In the genomic region with DNA sequence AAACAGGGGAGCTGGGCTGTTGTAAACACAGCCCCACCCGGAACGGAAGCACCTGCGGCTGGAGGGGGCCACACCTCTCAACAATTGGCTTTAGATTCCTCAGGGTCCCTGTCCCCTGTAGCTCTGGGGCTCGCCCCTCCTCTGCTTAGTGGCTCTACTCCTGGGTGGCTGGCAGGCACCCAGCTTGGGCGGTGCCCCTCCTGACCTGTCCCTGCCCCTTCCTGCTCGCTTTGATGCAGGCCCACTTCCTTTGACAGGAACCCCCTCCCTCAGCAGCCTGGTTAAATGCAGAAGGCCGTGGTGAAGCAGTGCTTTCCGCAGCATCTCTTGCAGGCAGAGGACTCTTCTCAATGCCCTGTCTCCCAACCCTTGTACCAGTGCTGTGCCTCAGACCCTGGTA, we compare ENCODE assay signal across 8 mouse cellular contexts. TPM values are rescaled to one million over a fixed set of nuclear protein-coding genes. Genes with fewer than 3 reads are reported as not detected.
DNase-seq lines count a peak whose midpoint lies in the region; ATAC-seq and TF ChIP-seq lines count a peak whose summit lies in the region.

No protein-coding gene starts in this region.

- H3K9me3 ChIP-seq in E14TG2a.4 (ENCODE audit: low read length): no peaks in the 10 kb centered on the region
- H3K9me3 ChIP-seq in limb, embryonic 11.5 days (ENCODE audit: control insufficient read depth, low read length): no peaks in the 10 kb centered on the region
- no peaks in the 10 kb centered on the region for H3K9me3 ChIP-seq in neural tube, embryonic 14.5 days (ENCODE audit: control insufficient read depth, low read length)

- no peak for ATAC-seq in limb, embryonic 11.5 days (ENCODE audit: insufficient number of reproducible peaks, low FRiP score, low TSS enrichment, low read depth)
- no peak for ATAC-seq in neural tube, embryonic 14.5 days (ENCODE audit: low read depth)

- TF ChIP-seq CTCF in E14TG2a.4 (conservative IDR thresholded peaks at IDR 0.05; ENCODE audit: low read length): no peak

- H3K36me3 ChIP-seq in E14TG2a.4 (ENCODE audit: insufficient read depth, low read length): peaks cover 73% of the 10 kb centered on the region
- H3K36me3 ChIP-seq in limb, embryonic 11.5 days (ENCODE audit: control insufficient read depth, insufficient read depth, low read length): peaks cover 44% of the 10 kb centered on the region
- H3K36me3 ChIP-seq in neural tube, embryonic 14.5 days (ENCODE audit: control insufficient read depth, insufficient read depth, low read length): peaks cover 56% of the 10 kb centered on the region

- H3K4me2 ChIP-seq in limb, embryonic 11.5 days (ENCODE audit: low read depth, severe bottlenecking): no peak overlapping the region
- H3K4me2 ChIP-seq in neural tube, embryonic 14.5 days (ENCODE audit: low read depth, low read length): no peak overlapping the region

- peak; percentile 23 to 29 for DNase-seq in cerebellum, postnatal 10 days
- DNase-seq in cerebellum, postnatal 14 days: no peak
- DNase-seq in heart, adult 8-10 months (ENCODE audit: low spot score): peak; percentile 72
- DNase-seq in limb, embryonic 11.5 days (ENCODE audit: low spot score): no peak
- DNase-seq in layer of hippocampus, postnatal 36 days: no peak
- DNase-seq in layer of hippocampus, adult 18-20 months (ENCODE audit: low spot score in 2 of 2): no peak

- no peak overlapping the region for H3K27ac ChIP-seq in limb, embryonic 11.5 days (replicated peaks; ENCODE audit: low read depth, low read length)
- no peak overlapping the region for H3K27ac ChIP-seq in neural tube, embryonic 14.5 days (ENCODE audit: low read depth, low read length)

- peaks cover 56% of the 10 kb centered on the region for H3K4me1 ChIP-seq in E14TG2a.4 (replicated peaks; ENCODE audit: low read depth, low read length)
- H3K4me1 ChIP-seq in limb, embryonic 11.5 days (ENCODE audit: control insufficient read depth, insufficient read depth, low read length): peaks cover 23% of the 10 kb centered on the region
- H3K4me1 ChIP-seq in neural tube, embryonic 14.5 days (ENCODE audit: control insufficient read depth, insufficient read depth, low read length): peaks cover 15% of the 10 kb centered on the region

- WGBS in limb, embryonic 11.5 days: 68% methylated on average over 8 of the region's 8 CpGs
- 76% methylated on average over 8 of the region's 8 CpGs for WGBS in neural tube, embryonic 14.5 days

- H3K9ac ChIP-seq in limb, embryonic 11.5 days (ENCODE audit: low read length): peak overlapping the region; percentile 27; the same call in 1 of the 2 replicates
- 0 out of 2 replicates have a peak overlapping the region, but pooled peaks have one; percentile 25 for H3K9ac ChIP-seq in neural tube, embryonic 14.5 days (replicated peaks; ENCODE audit: low read depth, low read length)

- no peaks in the 10 kb centered on the region for H3K27me3 ChIP-seq in E14TG2a.4 (ENCODE audit: insufficient read depth, low read length)
- H3K27me3 ChIP-seq in limb, embryonic 11.5 days (ENCODE audit: control insufficient read depth, insufficient read depth, low read length): no peaks in the 10 kb centered on the region
- H3K27me3 ChIP-seq in neural tube, embryonic 14.5 days (ENCODE audit: control insufficient read depth, insufficient read depth, low read length): no peaks in the 10 kb centered on the region

- H3K4me3 ChIP-seq in E14TG2a.4 (replicated peaks; ENCODE audit: low read length): peak overlapping the region; percentile 98
- H3K4me3 ChIP-seq in limb, embryonic 11.5 days (ENCODE audit: low read depth, low read length): no peak overlapping the region
- no peak overlapping the region for H3K4me3 ChIP-seq in neural tube, embryonic 14.5 days (ENCODE audit: low read depth, low read length)

RNA-seq across cellular contexts. Expression of gene Rps11, which starts 2.8 kb away (rescaled TPM):
- 100 to 1,000 TPM; 572 to 626 (median 604) TPM for total RNA-seq in heart, adult 8-10 months (2022)
- polyA plus RNA-seq in limb, embryonic 11.5 days (2014; fragmentation: Nextera tagmentation; extraction: Ambion mirVana): 1,759 and 1,785 TPM in 2 replicates
- polyA plus RNA-seq in neural tube, embryonic 14.5 days (2014; fragmentation: Nextera tagmentation; extraction: Ambion mirVana): 781 and 868 TPM in 2 replicates
- 100 to 1,000 TPM; 408 to 432 TPM for total RNA-seq in layer of hippocampus, postnatal 36 days (2021)
- 100 to 1,000 TPM; 481 to 486 TPM for total RNA-seq in layer of hippocampus, adult 18-20 months (2021)

RNA-seq across cellular contexts. Expression of gene Rpl13a, which starts 7.2 kb away (rescaled TPM):
- 100 to 1,000 TPM; 580 to 769 (median 686) TPM for total RNA-seq in heart, adult 8-10 months (2022)
- 1,469 and 1,490 TPM in 2 replicates for polyA plus RNA-seq in limb, embryonic 11.5 days (2014; fragmentation: Nextera tagmentation; extraction: Ambion mirVana)
- polyA plus RNA-seq in neural tube, embryonic 14.5 days (2014; fragmentation: Nextera tagmentation; extraction: Ambion mirVana): 668 and 729 TPM in 2 replicates
- 100 to 1,000 TPM; 788 to 817 TPM for total RNA-seq in layer of hippocampus, postnatal 36 days (2021)
- 100 to 1,000 TPM; 866 to 870 TPM for total RNA-seq in layer of hippocampus, adult 18-20 months (2021)

RNA-seq across cellular contexts. Expression of gene Gm45713, which starts 14.6 kb away (rescaled TPM):
- 1 to 10 TPM in 1 of 4 experiments, not detected in 3; 1.7 TPM for total RNA-seq in heart, adult 8-10 months (2022)
- 0.45 TPM in 1 of 2 replicates, not detected in the other for polyA plus RNA-seq in limb, embryonic 11.5 days (2014; fragmentation: Nextera tagmentation; extraction: Ambion mirVana)
- polyA plus RNA-seq in neural tube, embryonic 14.5 days (2014; fragmentation: Nextera tagmentation; extraction: Ambion mirVana): 0.33 TPM in 1 of 2 replicates, not detected in the other
- total RNA-seq in layer of hippocampus, postnatal 36 days (2021): under 1 TPM in 1 of 2 experiments, not detected in 1; 0.50 TPM
- not detected for total RNA-seq in layer of hippocampus, adult 18-20 months (2021)

RNA-seq across cellular contexts. Expression of gene Flt3l, which starts 14.8 kb away (rescaled TPM):
- 1 to 10 TPM; 6.1 to 7.9 (median 6.5) TPM for total RNA-seq in heart, adult 8-10 months (2022)
- 0.33 and 0.44 TPM in 2 replicates for polyA plus RNA-seq in limb, embryonic 11.5 days (2014; fragmentation: Nextera tagmentation; extraction: Ambion mirVana)
- polyA plus RNA-seq in neural tube, embryonic 14.5 days (2014; fragmentation: Nextera tagmentation; extraction: Ambion mirVana): 1.3 and 1.6 TPM in 2 replicates
- 10 to 100 TPM in 1 of 2 experiments, 1 to 10 TPM in 1; 7.0 to 10.1 TPM for total RNA-seq in layer of hippocampus, postnatal 36 days (2021)
- 1 to 10 TPM; 6.9 to 9.5 TPM for total RNA-seq in layer of hippocampus, adult 18-20 months (2021)

RNA-seq across cellular contexts. Expression of gene Fcgrt, which starts 17.8 kb away (rescaled TPM):
- 10 to 100 TPM; 65.6 to 77.1 (median 67.5) TPM for total RNA-seq in heart, adult 8-10 months (2022)
- polyA plus RNA-seq in limb, embryonic 11.5 days (2014; fragmentation: Nextera tagmentation; extraction: Ambion mirVana): 8.0 and 9.8 TPM in 2 replicates
- polyA plus RNA-seq in neural tube, embryonic 14.5 days (2014; fragmentation: Nextera tagmentation; extraction: Ambion mirVana): 7.0 and 36.4 TPM in 2 replicates
- total RNA-seq in layer of hippocampus, postnatal 36 days (2021): 10 to 100 TPM; 16.7 to 18.5 TPM
- 10 to 100 TPM; 14.8 to 18.7 TPM for total RNA-seq in layer of hippocampus, adult 18-20 months (2021)

Comparison
In these comparisons a context has a peak if more than half of its experiments do, and no peak if none do; other contexts are left out.
1. DNase-seq: peak in cerebellum, postnatal 10 days (2 of 2) and heart, adult 8-10 months (single experiment); none in cerebellum, postnatal 14 days (0 of 2), limb, embryonic 11.5 days (single experiment), layer of hippocampus, postnatal 36 days (0 of 2) and layer of hippocampus, adult 18-20 months (0 of 2).